Mouse (Mus musculus): ENCODE measurements around the gene Slc12a3.
"Not testable (repeated sequence)": the region's sequence is repeated elsewhere in the genome, so short reads cannot be mapped to it uniquely, and the experiment has no call there.

The Slc12a3 gene

DNA sequence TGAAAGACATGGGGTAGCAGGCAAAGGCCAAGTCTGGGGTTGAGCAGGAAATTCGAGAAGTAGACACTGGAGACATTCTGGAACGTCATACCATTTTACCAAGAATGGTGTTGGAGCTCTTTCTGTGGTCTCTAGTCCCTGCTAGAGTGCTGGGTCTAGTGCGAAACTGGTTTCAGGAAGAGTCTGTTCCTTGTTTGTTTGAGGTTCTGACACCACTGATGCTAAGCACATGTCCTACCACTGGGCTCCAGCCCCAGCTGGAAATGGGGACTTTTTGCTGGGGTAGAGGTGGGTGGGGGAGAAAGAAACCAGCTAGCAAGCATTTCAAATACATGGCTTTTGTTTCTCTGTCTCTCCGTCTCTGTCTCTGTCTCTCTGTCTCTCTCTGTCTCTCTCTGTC is 48.0 kb downstream of the Slc12a3 start:
- DNase-seq: no peak

DNA sequence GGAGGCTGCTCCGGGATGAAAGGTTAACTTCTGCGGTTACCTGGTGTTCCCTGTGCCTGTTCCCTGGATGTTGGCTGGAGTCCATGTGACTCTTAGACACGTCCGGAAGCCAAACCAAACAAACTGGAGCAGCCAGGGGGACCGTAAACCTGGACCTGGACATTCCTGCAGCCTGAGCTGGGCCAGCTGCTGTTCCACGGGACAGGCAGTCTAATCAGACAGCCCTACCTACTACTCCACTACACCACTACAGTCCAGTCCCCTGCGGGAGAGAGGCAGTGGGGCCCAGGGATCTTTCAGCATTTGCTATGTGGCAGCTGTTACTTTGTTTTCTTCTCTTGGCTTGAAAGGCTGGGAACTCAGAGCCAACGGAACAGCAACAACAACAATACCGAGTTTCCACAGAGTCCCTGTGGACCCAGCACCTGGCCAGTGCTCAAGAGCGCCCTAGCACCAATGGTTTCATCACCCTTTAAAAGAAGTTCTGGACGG is 48.8 kb downstream of the Slc12a3 start:
- DNase-seq: no peak

DNA sequence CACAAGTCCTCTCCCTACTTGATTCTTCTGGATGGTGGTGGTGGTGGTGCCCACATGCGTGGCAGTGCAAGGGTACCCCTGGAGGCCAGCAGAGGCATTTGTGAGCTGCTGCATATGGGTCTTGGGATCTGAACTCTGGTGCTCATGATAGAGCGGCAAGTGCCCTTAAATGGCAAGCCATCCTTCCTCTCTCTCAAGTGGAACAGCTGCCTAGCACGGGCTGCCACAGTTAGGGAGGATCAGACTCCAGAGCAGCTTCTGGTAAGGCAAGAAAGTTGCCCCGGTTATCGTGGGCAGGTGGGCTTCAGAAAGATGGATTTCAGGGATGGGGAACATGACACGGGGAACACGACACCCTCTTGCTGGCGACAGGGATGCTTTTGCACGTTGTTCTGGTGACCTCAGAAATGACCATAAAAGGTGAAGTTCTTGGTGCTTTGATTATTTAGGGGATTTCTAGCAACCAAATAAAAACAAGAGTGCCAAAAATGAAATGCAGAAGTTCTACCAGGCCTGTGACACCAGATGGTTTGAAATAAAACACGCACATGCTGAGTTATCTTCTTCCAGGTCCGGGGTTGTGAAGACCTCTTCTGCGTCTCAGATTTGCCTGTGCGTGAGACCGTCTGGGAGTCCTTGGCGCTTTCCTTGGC is 49.9 kb downstream of the Slc12a3 start:
- no peak for DNase-seq

DNA sequence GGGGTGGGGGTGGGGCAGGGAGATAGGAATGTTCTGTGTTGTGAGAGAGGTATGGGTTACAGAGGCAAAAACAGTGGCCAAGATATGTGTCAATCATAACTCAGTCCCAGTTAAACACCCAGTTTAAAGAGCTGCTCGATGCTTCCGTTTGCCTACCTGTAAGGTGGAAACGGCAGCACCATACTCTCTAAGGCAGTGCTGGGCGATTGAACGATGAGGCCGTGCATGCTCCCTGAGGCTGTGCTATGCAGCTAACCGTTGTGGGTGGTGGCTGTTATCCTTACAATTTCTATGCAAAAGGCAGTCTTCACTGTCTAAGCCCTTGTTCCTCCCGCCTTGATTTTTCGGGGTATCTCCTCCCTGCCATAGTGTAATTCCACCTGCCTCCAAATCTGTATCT is 50.7 kb downstream of the Slc12a3 start:
- no peak for DNase-seq

DNA sequence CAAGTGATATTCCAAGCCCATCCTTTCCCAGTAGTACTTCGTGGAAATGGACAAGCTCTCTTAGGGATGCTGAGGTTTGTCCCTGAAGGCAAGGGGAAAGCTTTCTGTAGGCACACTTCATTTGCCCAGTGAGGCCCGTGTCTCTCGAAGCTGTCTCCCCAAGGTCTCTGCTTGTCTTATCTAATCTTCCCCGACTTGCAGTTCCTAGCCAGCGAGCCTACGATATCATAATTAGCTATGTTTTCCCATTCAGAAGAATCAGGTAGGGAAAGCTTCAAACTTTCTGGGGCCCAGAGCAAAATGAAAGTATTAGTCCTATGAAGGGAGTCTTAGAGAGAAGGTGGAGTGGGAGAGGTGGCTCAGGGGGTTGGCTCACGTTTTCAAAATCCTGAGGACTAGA is 55.2 kb downstream of the Slc12a3 start:
- DNase-seq: no peak

DNA sequence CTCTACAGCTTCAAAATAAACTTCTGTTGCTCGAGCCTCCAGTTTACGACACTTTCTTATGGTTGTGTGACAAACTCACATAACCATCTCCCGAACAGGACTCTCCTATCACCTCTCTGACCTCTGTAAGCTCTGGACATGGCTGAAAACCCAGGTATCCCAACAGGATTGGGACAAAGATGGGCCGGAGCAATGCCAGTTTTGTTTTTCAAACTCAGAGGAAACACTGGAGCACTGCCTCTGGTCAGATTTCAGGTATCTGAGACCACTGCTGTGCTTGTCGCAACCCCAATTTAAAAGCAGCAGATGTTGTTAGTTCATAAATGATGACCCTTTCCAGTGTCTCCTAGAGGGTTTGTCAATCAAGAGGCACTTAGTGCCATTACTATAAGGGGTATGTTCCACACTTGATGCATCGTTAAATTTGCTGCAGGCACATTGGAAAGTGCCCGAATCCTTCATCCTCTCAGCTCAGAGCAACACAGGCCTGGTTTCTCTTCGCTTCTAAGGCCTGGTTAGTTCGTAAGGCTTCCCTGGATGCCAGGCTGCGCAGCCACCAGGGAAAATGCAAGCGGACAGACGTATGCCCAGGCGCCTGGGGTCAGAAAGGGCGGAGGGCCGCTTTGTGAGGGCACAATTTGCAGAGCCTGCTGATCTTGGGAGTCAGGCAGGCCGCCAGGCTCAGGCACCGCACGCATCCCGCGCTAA is 56.7 kb downstream of the Slc12a3 start:
- DNase-seq: no peak

DNA sequence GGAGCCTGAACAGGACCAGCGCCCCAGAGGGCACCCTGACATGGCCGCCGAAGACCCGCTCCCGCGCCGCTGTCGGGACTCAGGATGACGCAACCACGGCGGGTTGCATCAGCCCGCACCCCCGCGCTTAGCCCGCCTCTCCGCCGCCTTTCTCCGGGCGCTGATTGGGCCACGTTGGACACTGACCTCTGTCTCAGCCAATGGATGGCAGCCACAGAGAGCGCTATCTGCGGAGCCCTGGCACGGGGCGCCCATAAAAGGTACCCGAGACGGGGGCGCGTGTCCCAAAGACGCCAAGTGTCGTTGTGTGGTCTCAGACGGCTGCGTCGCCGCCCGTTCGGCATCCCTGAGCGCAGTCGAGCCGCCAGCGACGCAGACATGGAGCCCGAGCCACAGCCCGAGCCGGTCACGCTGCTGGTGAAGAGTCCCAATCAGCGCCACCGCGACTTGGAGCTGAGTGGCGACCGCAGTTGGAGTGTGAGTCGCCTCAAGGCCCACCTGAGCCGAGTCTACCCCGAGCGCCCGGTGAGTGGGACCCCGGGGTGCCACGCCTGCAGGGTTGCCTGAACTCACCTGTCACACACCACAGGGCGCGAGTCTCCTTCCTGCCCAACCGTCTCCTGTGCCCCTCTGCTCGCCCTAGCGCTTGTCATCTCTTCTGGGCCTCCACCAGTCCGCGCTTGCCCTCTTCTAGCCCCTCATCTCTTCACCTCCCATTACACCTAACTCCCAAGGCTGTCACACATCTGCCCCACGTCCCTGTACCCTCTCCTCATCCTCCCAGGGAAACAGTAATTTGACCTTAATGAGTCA is 57.4 kb downstream of the Slc12a3 start, which contains the start of gene Herpud1:
Gene Herpud1 (plus strand): TSS at position 225 of the 813 bp plus-strand sequence.
- peak; percentile 98 for DNase-seq

DNA sequence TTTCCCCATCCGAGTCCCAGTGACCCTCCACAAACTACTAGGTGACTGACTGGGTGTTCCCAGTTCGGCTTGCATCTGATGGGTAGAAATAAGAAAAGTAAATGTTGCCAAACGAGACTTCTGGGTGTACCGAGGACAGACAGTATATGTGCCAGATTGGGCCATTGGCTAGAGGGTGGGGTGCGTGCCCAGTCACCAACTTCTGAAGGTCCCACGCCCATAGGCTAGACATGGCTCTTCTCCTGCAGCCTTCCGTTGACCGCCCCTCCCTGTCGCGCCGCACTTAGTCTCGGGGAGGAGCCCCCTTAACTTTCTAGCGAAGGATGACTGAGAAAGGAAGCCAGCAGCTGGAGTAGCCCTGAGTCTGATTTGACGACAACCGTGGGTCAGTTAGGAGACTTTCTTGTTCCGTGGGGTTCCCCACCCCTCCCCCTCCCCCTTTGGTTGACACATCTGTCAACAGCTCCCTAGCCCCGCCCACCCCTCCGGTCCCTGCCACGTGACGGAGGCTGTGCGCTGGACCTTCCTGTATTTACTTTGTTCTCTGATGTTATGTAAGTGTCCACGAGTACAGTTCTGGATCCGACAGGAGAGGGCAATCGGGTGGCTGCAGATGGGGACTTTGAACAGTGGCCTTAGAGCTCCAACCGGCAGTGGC is 58.2 kb downstream of the Slc12a3 start:
- peak; percentile 63 to 72 for DNase-seq

DNA sequence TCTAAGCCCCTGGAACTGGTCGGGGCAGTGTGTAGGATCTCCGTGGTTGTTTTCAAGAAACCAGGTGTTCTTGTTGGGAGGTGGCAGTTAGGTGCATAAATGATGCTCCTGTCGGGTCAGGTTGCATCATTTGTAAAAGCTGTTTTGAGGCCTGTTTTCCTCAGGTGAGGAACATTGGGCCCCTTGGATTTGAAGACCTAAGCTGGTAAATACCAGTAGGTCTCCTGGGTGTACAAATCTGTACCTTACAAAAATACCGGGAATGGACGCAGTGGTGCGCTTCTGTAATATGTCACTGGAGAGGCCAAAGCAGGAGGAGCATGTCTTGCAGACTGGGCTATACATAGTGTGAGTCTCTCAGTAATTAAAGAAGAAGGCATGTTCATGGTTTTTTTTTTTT is 58.8 kb downstream of the Slc12a3 start:
- no peak for DNase-seq

DNA sequence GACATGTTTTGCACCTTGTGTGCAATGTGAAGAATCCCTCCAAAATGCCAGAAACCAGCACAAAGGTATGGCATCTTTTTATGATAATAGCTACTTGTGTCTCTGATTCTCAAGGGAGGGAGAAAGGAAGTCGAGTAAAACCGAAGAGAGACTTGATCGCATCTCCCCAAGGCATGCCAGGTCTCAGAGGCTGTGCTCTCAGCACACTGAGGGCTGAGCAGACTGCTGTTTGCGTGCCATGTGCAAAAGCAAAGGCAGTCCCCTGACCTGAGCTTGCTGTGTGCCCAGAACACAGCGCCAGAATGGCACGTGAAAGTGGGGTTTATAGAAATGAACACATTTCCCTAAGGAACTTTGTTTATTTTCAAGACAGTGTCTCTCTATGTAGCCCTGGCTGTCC is 60.5 kb downstream of the Slc12a3 start:
- DNase-seq: no peak

DNA sequence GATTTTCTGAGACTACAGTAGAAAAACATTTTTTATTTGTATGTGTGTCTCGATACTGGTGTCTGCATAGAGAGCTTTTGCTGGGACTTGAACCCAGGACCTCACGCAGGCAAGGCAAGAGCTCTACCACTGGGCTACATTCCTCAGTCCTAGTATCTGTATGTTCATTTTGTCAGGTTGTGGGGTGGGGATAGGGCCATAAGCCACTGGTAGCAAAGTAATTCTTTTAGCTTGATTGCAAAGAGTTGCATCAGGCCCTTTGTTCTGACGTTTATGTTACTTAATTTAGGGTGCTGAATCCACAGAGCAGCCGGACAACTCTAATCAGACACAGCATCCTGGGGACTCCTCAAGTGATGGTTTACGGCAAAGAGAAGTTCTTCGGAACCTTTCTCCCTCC is 61.4 kb downstream of the Slc12a3 start:
- no peak for DNase-seq

DNA sequence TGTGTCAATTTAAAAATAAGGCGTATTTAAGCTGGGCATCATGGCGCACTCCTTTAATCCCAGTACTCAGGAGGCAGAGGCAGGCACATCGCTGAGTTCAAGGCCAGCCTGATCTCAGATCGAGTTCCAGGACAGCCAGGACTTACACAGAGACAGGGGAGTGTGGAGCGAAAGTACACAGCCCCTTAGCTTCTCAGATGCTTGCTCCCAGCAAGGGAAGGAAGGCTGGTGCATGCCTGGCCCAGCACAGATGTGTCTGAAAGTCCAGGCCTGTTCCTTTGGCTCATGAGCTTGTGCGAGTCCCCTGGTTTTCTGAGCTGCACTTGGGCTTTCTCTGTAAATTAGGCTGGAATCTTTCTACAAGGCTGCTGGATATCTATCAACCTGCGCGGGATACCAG is 61.9 kb downstream of the Slc12a3 start:
- no peak for DNase-seq

DNA sequence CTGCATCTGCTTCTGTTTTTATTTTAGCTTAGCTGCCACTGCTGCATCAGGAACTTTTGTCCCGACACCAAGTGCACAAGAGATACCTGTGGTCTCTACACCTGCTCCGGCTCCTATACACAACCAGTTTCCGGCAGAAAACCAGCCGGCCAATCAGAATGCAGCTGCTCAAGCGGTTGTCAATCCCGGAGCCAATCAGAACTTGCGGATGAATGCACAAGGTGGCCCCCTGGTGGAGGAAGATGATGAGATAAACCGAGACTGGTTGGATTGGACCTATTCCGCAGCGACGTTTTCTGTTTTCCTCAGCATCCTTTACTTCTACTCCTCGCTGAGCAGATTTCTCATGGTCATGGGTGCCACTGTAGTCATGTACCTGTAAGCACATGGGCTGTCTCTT is 63.1 kb downstream of the Slc12a3 start:
- peak; percentile 42 for DNase-seq

DNA sequence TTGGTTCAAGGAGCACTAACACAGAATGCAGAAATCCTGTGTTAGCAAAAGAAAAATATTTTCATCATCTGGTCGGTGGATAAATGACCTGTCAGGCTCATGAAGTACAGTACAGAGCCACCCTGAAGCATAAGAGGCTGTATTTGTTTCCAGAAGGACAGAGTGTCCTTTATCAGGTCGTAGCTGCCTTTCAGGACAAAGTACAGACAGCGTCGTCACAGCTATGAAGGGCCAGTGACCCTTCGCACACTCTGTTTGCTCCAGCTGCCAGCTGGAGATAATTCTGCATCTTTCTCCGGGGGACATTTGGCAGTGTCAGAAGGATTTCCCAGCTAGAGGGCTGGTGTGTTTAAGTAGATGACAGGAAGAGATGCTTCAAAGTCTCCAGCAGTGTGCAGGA is 63.6 kb downstream of the Slc12a3 start:
- no peak for DNase-seq

DNA sequence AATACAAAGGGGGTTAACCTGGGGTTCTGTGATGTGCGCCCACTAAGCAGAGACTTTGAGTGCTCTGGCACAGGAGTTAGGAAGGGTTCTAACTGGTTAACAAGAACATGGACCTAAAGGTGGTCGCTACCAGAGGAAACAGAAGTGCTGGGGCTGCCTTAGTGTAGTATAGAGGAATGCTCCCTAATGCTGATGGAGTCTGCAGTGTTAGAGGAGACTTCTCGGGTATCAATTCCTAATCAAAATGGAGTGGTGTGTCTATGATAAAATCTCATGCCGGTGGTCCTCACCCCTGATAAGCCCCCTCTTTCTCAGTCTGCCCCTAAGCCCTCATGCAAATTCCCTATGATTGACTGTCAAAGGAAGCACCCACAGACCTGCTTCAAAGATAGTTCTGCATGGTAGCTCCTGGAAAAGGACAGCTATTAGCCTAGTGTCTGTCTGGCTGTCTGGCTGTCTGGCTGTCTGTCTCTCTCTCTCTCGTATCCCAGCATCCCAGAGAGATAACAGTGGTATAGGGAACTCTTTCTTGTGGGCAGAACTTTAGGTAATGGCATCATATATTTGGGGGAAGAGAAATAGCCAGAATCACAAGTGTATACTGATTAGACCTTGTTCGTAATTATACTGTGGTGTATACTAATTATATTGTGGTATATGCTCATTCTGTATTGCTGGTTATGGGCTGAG is 67.0 kb downstream of the Slc12a3 start:
- no peak for DNase-seq

DNA sequence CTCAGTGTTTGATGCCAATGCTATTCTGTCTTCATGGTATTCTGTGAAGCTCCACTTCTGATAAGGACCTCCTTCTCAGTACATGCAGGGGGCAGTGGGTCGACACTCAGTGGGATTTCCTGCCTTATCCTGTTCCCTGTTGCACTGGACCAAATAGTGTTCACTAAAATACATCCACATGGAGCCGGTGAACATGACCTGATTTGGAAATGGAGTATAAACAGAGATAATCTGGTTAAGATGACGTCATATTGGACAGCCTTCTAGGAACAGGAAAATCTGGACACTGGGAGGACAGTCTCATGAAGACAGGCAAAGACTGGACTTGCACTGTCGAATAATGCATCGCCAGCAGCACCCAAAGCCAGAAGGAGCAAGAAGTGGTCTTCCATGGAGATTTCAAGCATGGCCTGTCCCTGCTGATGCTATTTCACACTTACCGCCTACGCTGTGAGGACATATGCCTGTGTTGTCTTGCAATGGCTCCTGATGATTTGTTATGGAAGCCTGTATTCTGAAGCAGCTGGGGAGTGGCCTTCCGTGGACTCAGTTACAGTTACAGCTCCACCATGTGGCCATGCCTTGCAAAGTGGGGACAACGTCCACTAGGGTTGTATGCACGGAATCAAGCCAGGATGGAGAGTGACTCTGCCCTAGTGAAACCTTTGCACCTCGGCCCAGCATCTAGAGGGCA is 68.1 kb downstream of the Slc12a3 start:
- peak; percentile 42 to 48 for DNase-seq

DNA sequence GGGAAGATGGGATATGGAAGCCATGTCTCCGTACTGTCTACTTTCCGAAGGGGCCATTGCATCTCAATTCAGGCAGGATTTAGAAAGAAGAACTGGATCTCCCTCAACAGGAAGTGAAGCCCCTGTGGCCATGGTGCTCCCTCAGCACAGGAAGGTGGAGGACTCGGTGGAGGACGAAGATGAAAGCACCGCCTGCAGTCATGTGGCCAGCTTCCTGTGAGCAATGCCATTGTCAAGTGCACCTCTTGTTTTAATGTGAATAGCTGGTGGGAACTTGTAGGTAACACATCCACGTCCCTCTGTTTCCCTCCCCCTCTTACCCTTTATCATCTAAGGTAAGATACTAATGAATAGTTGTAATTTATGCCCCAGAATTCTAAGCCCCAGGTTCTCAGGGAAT is 69.6 kb downstream of the Slc12a3 start:
- no peak for DNase-seq

DNA sequence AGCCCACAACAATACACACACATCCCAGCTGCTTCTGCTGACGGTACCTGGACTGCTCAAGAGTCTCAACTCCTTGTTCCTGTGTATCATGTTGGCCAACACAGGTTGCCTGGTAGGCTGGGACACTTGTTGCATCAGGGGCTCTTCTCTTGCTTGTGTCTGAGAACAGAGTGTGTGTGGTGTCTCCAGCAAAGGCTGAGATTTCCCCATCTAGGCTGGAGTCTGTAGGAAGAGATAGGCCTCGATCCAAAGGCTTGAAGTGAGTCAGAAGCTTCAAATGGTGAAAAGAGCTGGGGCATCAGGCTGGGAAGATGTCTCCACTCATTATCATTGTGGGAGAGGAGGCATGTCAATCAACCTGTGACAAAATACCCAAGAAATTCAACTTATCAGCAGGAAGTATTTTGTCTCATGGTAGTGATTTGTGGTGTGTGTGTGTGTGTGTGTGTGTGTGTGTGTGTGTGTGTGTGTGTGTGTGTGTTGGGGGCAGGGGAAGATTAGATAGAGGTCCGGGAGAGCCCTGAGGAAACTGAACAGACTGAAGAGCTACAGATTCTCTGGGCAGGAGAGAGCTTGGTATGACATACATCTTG is 70.5 kb downstream of the Slc12a3 start:
- DNase-seq: no peak

DNA sequence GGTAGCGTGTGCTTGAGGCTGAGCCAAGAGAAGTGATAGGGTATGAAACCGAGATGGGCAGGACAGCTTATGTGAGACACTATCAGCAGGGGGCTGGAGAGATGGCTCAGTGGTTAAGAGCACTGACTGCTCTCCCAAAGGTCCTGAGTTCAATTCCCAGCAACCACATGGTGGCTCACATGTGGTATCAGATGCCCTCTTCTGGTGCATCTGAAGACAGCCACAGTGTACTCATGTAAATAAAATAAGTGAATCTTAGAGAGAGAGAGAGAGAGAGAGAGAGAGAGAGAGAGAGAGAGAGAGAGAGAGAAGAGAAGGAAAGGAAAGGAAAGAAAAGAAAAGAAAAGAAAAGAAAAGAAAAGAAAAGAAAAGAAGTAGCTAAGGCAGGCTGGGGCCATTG is 71.0 kb downstream of the Slc12a3 start:
- DNase-seq: not testable (repeated sequence)

DNA sequence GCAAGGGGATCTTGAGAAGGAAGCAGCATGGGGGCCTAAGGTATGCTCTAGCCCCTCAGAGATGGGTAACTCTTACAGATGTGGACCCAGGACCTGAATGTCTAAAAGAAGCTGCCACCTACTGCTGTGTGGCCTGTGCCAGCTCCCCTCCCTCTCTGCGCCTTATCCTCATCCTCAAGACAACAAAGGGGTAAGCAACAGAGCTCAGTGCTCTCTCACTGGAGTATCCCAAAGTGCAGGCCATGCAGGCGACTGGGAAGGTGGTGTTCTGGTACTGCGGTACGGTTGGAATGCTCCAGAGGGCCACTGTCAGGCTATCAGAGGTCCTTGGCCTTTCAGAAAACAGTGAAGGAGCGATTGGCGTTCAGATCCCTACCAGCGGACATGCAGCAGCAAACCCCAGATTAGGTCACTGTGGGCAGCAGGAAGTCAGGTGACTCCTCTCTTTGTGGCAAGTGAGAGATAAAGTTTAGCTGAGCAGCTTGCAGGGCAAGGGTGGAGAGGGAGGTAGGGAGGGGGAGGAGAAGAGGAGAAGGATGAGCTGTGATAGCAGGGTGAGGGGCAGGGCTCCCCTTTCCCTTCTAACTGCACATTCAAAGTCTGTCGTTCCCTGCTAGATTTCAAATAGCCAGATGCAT is 79.6 kb downstream of the Slc12a3 start:
- DNase-seq: no peak

DNA sequence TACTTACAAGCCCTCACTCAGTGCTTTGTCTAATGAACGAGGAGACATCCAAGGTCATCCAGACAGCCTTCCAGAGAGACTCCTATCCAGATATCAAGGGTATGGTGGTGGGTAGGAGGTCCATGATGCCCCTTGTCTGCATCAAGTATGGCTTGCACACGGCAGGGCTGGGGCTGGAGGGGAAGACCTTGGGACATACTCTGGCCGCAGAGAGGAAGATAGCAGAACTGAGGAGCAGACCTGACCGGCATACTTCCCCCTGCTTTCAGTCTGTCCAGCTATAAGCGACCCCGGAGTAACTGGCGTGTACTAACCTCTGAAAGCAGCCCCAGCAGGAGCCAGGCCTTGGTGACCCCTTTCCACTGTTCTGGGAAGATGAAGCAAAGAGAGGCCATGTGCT is 80.5 kb downstream of the Slc12a3 start:
- no peak for DNase-seq

All from cerebellum, postnatal 36 days (tissue).